Mouse (Mus musculus): ENCODE measurements around the gene Sctr. TPM values are rescaled to one million over a fixed set of nuclear protein-coding genes. Genes with fewer than 3 reads are reported as not detected.
A peak's percentile ranks its signal among the peaks of the same experiment; 100 is the strongest.

Sctr gene
- polyA plus RNA-seq, 1 experiment, result 1.1 TPM

GRCm38 (mm10) chr1:120057044-120057443 lies 50.4 kb downstream of the Sctr start:
- H3K27ac ChIP-seq (ENCODE audit: insufficient read depth, low read depth, low read length), result no peak overlapping the region
- H3K36me3 ChIP-seq (ENCODE audit: control insufficient read depth, insufficient read depth, low read length), result no peaks in the 10 kb centered on the region
- WGBS, result 58% methylated on average over 14 of the region's 14 CpGs

GRCm38 (mm10) chr1:120057674-120058430 lies 51.2 kb downstream of the Sctr start:
- Histone ChIP-seq H3K27ac (ENCODE audit: insufficient read depth, low read depth, low read length) (no peak overlapping the region), H3K36me3 (ENCODE audit: control insufficient read depth, insufficient read depth, low read length) (no peaks in the 10 kb centered on the region), H3K27me3 (ENCODE audit: control insufficient read depth, insufficient read depth, low read length) (no peaks in the 10 kb centered on the region), H3K4me3 (ENCODE audit: low read depth, low read length) (no peak overlapping the region), H3K4me1 (ENCODE audit: control insufficient read depth, insufficient read depth, insufficient read length, low read length) (no peaks in the 10 kb centered on the region)
- WGBS, result 81% methylated on average over 8 of the region's 8 CpGs
- TF ChIP-seq CTCF (IDR thresholded peaks at IDR 0.05; ENCODE audit: extremely low read depth, insufficient read length, insufficient replicate concordance, low read depth, low read length) (no peak), POLR2A (IDR thresholded peaks at IDR 0.05; ENCODE audit: low read depth, low read length) (no peak)

More at GRCm38 (mm10) chr1:120057044-120057443, 50.4 kb downstream of the Sctr start:
- TF ChIP-seq POLR2A (IDR thresholded peaks at IDR 0.05; ENCODE audit: low read depth, low read length), result no peak
- no peak for TF ChIP-seq CTCF (IDR thresholded peaks at IDR 0.05; ENCODE audit: extremely low read depth, insufficient read length, insufficient replicate concordance, low read depth, low read length)
- H3K4me1 ChIP-seq (ENCODE audit: control insufficient read depth, insufficient read depth, insufficient read length, low read length), result no peaks in the 10 kb centered on the region
- no peak overlapping the region for H3K4me3 ChIP-seq (ENCODE audit: low read depth, low read length)
- no peaks in the 10 kb centered on the region for H3K27me3 ChIP-seq (ENCODE audit: control insufficient read depth, insufficient read depth, low read length)

GRCm38 (mm10) chr1:120060687-120061086 lies 54.0 kb downstream of the Sctr start:
- H3K4me1 ChIP-seq (ENCODE audit: control insufficient read depth, insufficient read depth, insufficient read length, low read length), result peaks cover 15% of the 10 kb centered on the region
- no peaks in the 10 kb centered on the region for H3K27me3 ChIP-seq (ENCODE audit: control insufficient read depth, insufficient read depth, low read length)
- H3K36me3 ChIP-seq (ENCODE audit: control insufficient read depth, insufficient read depth, low read length), result no peaks in the 10 kb centered on the region
- H3K27ac ChIP-seq (ENCODE audit: insufficient read depth, low read depth, low read length), result no peak overlapping the region
- no peak overlapping the region for H3K4me3 ChIP-seq (ENCODE audit: low read depth, low read length)
- TF ChIP-seq POLR2A (IDR thresholded peaks at IDR 0.05; ENCODE audit: low read depth, low read length) (no peak), CTCF (IDR thresholded peaks at IDR 0.05; ENCODE audit: extremely low read depth, insufficient read length, insufficient replicate concordance, low read depth, low read length) (no peak)
- WGBS, result 66% methylated on average over 5 of the region's 5 CpGs

- peaks cover 4% of the 10 kb centered on the region for H3K36me3 ChIP-seq (ENCODE audit: control insufficient read depth, insufficient read depth, low read length)
- H3K27ac ChIP-seq (ENCODE audit: insufficient read depth, low read depth, low read length), result no peak overlapping the region
- no peaks in the 10 kb centered on the region for H3K27me3 ChIP-seq (ENCODE audit: control insufficient read depth, insufficient read depth, low read length)
- 95% methylated on average over 7 of the region's 7 CpGs for WGBS
- no peak overlapping the region for H3K4me3 ChIP-seq (ENCODE audit: low read depth, low read length)
- TF ChIP-seq CTCF (IDR thresholded peaks at IDR 0.05; ENCODE audit: extremely low read depth, insufficient read length, insufficient replicate concordance, low read depth, low read length) (no peak), POLR2A (IDR thresholded peaks at IDR 0.05; ENCODE audit: low read depth, low read length) (no peak)
- H3K4me1 ChIP-seq (ENCODE audit: control insufficient read depth, insufficient read depth, insufficient read length, low read length), result peaks cover 19% of the 10 kb centered on the region
These were observed 55.5 kb downstream of the Sctr start for GRCm38 (mm10) chr1:120062231-120062630.

- peaks cover 19% of the 10 kb centered on the region for H3K4me1 ChIP-seq (ENCODE audit: control insufficient read depth, insufficient read depth, insufficient read length, low read length)
- peak overlapping the region; percentile 47 for H3K27ac ChIP-seq (ENCODE audit: insufficient read depth, low read depth, low read length)
- no peaks in the 10 kb centered on the region for H3K27me3 ChIP-seq (ENCODE audit: control insufficient read depth, insufficient read depth, low read length)
- H3K36me3 ChIP-seq (ENCODE audit: control insufficient read depth, insufficient read depth, low read length), result peaks cover 12% of the 10 kb centered on the region
- TF ChIP-seq CTCF (IDR thresholded peaks at IDR 0.05; ENCODE audit: extremely low read depth, insufficient read length, insufficient replicate concordance, low read depth, low read length) (no peak), POLR2A (IDR thresholded peaks at IDR 0.05; ENCODE audit: low read depth, low read length) (no peak)
- no peak overlapping the region for H3K4me3 ChIP-seq (ENCODE audit: low read depth, low read length)
- WGBS, result 28% methylated on average over 11 of the region's 11 CpGs
These were observed 57.5 kb downstream of the Sctr start for GRCm38 (mm10) chr1:120064036-120064682.

- H3K27ac ChIP-seq (ENCODE audit: insufficient read depth, low read depth, low read length), result peak overlapping the region; percentile 28; the same call in 1 of the 2 replicates
- WGBS, result 30% methylated on average over 8 of the region's 8 CpGs
- H3K36me3 ChIP-seq (ENCODE audit: control insufficient read depth, insufficient read depth, low read length), result peaks cover 12% of the 10 kb centered on the region
- no peak for TF ChIP-seq POLR2A (IDR thresholded peaks at IDR 0.05; ENCODE audit: low read depth, low read length)
- TF ChIP-seq CTCF (IDR thresholded peaks at IDR 0.05; ENCODE audit: extremely low read depth, insufficient read length, insufficient replicate concordance, low read depth, low read length), result no peak
- no peak overlapping the region for H3K4me3 ChIP-seq (ENCODE audit: low read depth, low read length)
- H3K4me1 ChIP-seq (ENCODE audit: control insufficient read depth, insufficient read depth, insufficient read length, low read length), result peaks cover 30% of the 10 kb centered on the region
- H3K27me3 ChIP-seq (ENCODE audit: control insufficient read depth, insufficient read depth, low read length), result no peaks in the 10 kb centered on the region
These were observed 59.5 kb downstream of the Sctr start for GRCm38 (mm10) chr1:120066159-120066558.

- WGBS, result 47% methylated on average over 3 of the region's 3 CpGs
These were observed 59.9 kb downstream of the Sctr start for GRCm38 (mm10) chr1:120066625-120067024.

More at GRCm38 (mm10) chr1:120066625-120067024, 59.9 kb downstream of the Sctr start:
- Histone ChIP-seq H3K27ac (ENCODE audit: insufficient read depth, low read depth, low read length) (peak overlapping the region; percentile 28; the same call in 1 of the 2 replicates), H3K36me3 (ENCODE audit: control insufficient read depth, insufficient read depth, low read length) (peaks cover 12% of the 10 kb centered on the region), H3K4me3 (ENCODE audit: low read depth, low read length) (no peak overlapping the region), H3K27me3 (ENCODE audit: control insufficient read depth, insufficient read depth, low read length) (no peaks in the 10 kb centered on the region), H3K4me1 (ENCODE audit: control insufficient read depth, insufficient read depth, insufficient read length, low read length) (peaks cover 32% of the 10 kb centered on the region)
- no peak for TF ChIP-seq CTCF (IDR thresholded peaks at IDR 0.05; ENCODE audit: extremely low read depth, insufficient read length, insufficient replicate concordance, low read depth, low read length)
- no peak for TF ChIP-seq POLR2A (IDR thresholded peaks at IDR 0.05; ENCODE audit: low read depth, low read length)
